Comparison of ENCODE assay signal across 26 mouse cellular contexts in genomic region chr10:112572556-112572955, GRCm38 (mm10).
A peak's percentile ranks its signal among the peaks of the same experiment; 100 is the strongest.
DNase-seq lines count a peak whose midpoint lies in the region; ATAC-seq and TF ChIP-seq lines count a peak whose summit lies in the region.
"Had no signal": no experiment of that assay in that cellular context is flagged by ENCODE, and none has a peak within 500 bp of the region (broad histone marks: within the 10 kb centered on the region; RNA-seq: fewer than 3 reads in every experiment).

No protein-coding gene starts in this region.

- H3K4me2 ChIP-seq in forebrain, embryonic 14.5 days (ENCODE audit: low read length) = no peak overlapping the region
- H3K4me2 ChIP-seq in forebrain, embryonic 11.5 days (ENCODE audit: low read depth, low read length, severe bottlenecking) = no peak overlapping the region
- H3K4me2 ChIP-seq in midbrain, postnatal 0 days (ENCODE audit: low read depth, low read length, poor library complexity, severe bottlenecking) = no peak overlapping the region
- H3K4me2 ChIP-seq in midbrain, embryonic 15.5 days = no peak overlapping the region
- H3K4me2 ChIP-seq: embryonic facial prominence, embryonic 13.5 days; hindbrain, embryonic 13.5 days; limb, embryonic 15.5 days; lung, embryonic 15.5 days; neural tube, embryonic 12.5 days had no signal

- TF ChIP-seq CTCF in midbrain, postnatal 0 days (IDR thresholded peaks at IDR 0.05) = no peak

- no peaks in the 10 kb centered on the region for H3K27me3 ChIP-seq in forebrain, embryonic 14.5 days (replicated peaks; ENCODE audit: control insufficient read depth, insufficient read depth, low read length)
- no peaks in the 10 kb centered on the region for H3K27me3 ChIP-seq in forebrain, embryonic 11.5 days (ENCODE audit: control insufficient read depth, insufficient read depth, low read length)
- H3K27me3 ChIP-seq in midbrain, postnatal 0 days (ENCODE audit: insufficient read depth, low read length) = no peaks in the 10 kb centered on the region
- H3K27me3 ChIP-seq in midbrain, embryonic 15.5 days (replicated peaks) = no peaks in the 10 kb centered on the region
- H3K27me3 ChIP-seq: embryonic facial prominence, embryonic 13.5 days; hindbrain, embryonic 13.5 days; limb, embryonic 15.5 days; lung, embryonic 15.5 days; neural tube, embryonic 12.5 days had no signal

- H3K4me1 ChIP-seq in forebrain, embryonic 14.5 days (ENCODE audit: control insufficient read depth, insufficient read depth, low read length) = no peaks in the 10 kb centered on the region; the same call in 1 of the 2 replicates
- no peaks in the 10 kb centered on the region for H3K4me1 ChIP-seq in forebrain, embryonic 11.5 days (replicated peaks; ENCODE audit: control insufficient read depth, insufficient read depth, low read length)
- no peaks in the 10 kb centered on the region for H3K4me1 ChIP-seq in midbrain, postnatal 0 days (ENCODE audit: insufficient read depth, low read length)
- no peaks in the 10 kb centered on the region for H3K4me1 ChIP-seq in midbrain, embryonic 15.5 days
- H3K4me1 ChIP-seq: embryonic facial prominence, embryonic 13.5 days; hindbrain, embryonic 13.5 days; limb, embryonic 15.5 days; lung, embryonic 15.5 days; neural tube, embryonic 12.5 days had no signal

- no peak overlapping the region for H3K27ac ChIP-seq in forebrain, embryonic 14.5 days (ENCODE audit: low read depth, low read length)
- H3K27ac ChIP-seq in forebrain, embryonic 11.5 days (ENCODE audit: low read depth, low read length) = no peak overlapping the region
- H3K27ac ChIP-seq in midbrain, postnatal 0 days (ENCODE audit: low read depth, low read length) = no peak overlapping the region
- no peak overlapping the region for H3K27ac ChIP-seq in midbrain, embryonic 15.5 days
- H3K27ac ChIP-seq: embryonic facial prominence, embryonic 13.5 days; heart, adult 2 months; hindbrain, embryonic 13.5 days; kidney, postnatal 0 days; limb, embryonic 15.5 days; liver, embryonic 14.5 days; lung, embryonic 15.5 days; neural tube, embryonic 12.5 days had no signal

- H3K9me3 ChIP-seq in forebrain, embryonic 14.5 days (replicated peaks; ENCODE audit: control insufficient read depth, low read length) = no peaks in the 10 kb centered on the region
- no peaks in the 10 kb centered on the region for H3K9me3 ChIP-seq in forebrain, embryonic 11.5 days (ENCODE audit: control insufficient read depth, low read length)
- H3K9me3 ChIP-seq in midbrain, postnatal 0 days (ENCODE audit: low read length) = no peaks in the 10 kb centered on the region
- no peaks in the 10 kb centered on the region for H3K9me3 ChIP-seq in midbrain, embryonic 15.5 days
- H3K9me3 ChIP-seq: embryonic facial prominence, embryonic 13.5 days; hindbrain, embryonic 13.5 days; limb, embryonic 15.5 days; lung, embryonic 15.5 days; neural tube, embryonic 12.5 days had no signal

- H3K36me3 ChIP-seq in forebrain, embryonic 14.5 days (ENCODE audit: control insufficient read depth, insufficient read depth, low read length) = no peaks in the 10 kb centered on the region
- H3K36me3 ChIP-seq in forebrain, embryonic 11.5 days (ENCODE audit: control insufficient read depth, insufficient read depth, low read length) = no peaks in the 10 kb centered on the region
- H3K36me3 ChIP-seq in midbrain, postnatal 0 days (ENCODE audit: insufficient read depth, low read length) = no peaks in the 10 kb centered on the region
- H3K36me3 ChIP-seq in midbrain, embryonic 15.5 days (replicated peaks) = no peaks in the 10 kb centered on the region
- H3K36me3 ChIP-seq: embryonic facial prominence, embryonic 13.5 days; hindbrain, embryonic 13.5 days; limb, embryonic 15.5 days; lung, embryonic 15.5 days; neural tube, embryonic 12.5 days had no signal

- no peak overlapping the region for H3K9ac ChIP-seq in forebrain, embryonic 14.5 days (ENCODE audit: low read length)
- H3K9ac ChIP-seq in forebrain, embryonic 11.5 days (ENCODE audit: low read length) = no peak overlapping the region
- no peak overlapping the region for H3K9ac ChIP-seq in midbrain, postnatal 0 days (replicated peaks; ENCODE audit: low read length, poor library complexity, severe bottlenecking)
- H3K9ac ChIP-seq in midbrain, embryonic 15.5 days = no peak overlapping the region
- H3K9ac ChIP-seq: embryonic facial prominence, embryonic 13.5 days; hindbrain, embryonic 13.5 days; limb, embryonic 15.5 days; liver, embryonic 14.5 days; lung, embryonic 15.5 days; neural tube, embryonic 12.5 days had no signal

- ATAC-seq in forebrain, embryonic 14.5 days = peak; percentile 30
- ATAC-seq in forebrain, embryonic 11.5 days (replicated peaks; ENCODE audit: low FRiP score) = no peak
- no peak for ATAC-seq in midbrain, postnatal 0 days (ENCODE audit: low FRiP score)
- no peak for ATAC-seq in midbrain, embryonic 15.5 days (replicated peaks)
- ATAC-seq: inflammation-experienced regulatory T-cells, adult 6 months had no signal

- no peak overlapping the region for H3K4me3 ChIP-seq in forebrain, embryonic 14.5 days (ENCODE audit: low read depth, low read length)
- H3K4me3 ChIP-seq in forebrain, embryonic 11.5 days (ENCODE audit: low read depth, low read length) = no peak overlapping the region
- H3K4me3 ChIP-seq in midbrain, postnatal 0 days (ENCODE audit: low read depth, low read length) = no peak overlapping the region
- H3K4me3 ChIP-seq in midbrain, embryonic 15.5 days = no peak overlapping the region
- H3K4me3 ChIP-seq: embryonic facial prominence, embryonic 13.5 days; heart, adult 2 months; hindbrain, embryonic 13.5 days; limb, embryonic 15.5 days; lung, embryonic 15.5 days; neural tube, embryonic 12.5 days had no signal

- DNase-seq in forebrain, embryonic 14.5 days (ENCODE audit: low spot score) = no peak
- DNase-seq in forebrain, embryonic 11.5 days (ENCODE audit: low spot score) = no peak
- peak; percentile 6 for DNase-seq in layer of hippocampus, adult 9-11 months
- no peak for DNase-seq in layer of hippocampus, postnatal 25 days (ENCODE audit: extremely low spot score in 1 of 2, low spot score in 1 of 2)
- DNase-seq in midbrain, postnatal 0 days (ENCODE audit: low spot score) = peak; percentile 6
- DNase-seq in telencephalon, adult 2 months (ENCODE audit: low read depth, low spot score) = peak; percentile 69
- DNase-seq in c-Kit-positive CD71-positive TER-119-positive erythroid progenitor cells, embryonic 14.5 days (ENCODE audit: low spot score) = no peak
- DNase-seq: adrenal gland, postnatal 36 days; cerebellum, adult 11-12 months; cerebellum, postnatal 14 days; gastrocnemius, postnatal 36 days; heart, adult 2 months; kidney, adult 2 months; layer of hippocampus, postnatal 36 days; lung, postnatal 4 days; right cerebral cortex, postnatal 25 days; thymus, postnatal 36 days had no signal

Comparison
In these comparisons a context has a peak if more than half of its experiments do, and no peak if none do; other contexts are left out.
1. DNase-seq: peak in layer of hippocampus, adult 9-11 months (single experiment), midbrain, postnatal 0 days (single experiment) and telencephalon, adult 2 months (single experiment); none in forebrain, embryonic 14.5 days (single experiment), forebrain, embryonic 11.5 days (single experiment), layer of hippocampus, postnatal 25 days (0 of 2) and c-Kit-positive CD71-positive TER-119-positive erythroid progenitor cells, embryonic 14.5 days (single experiment).